Mouse (Mus musculus) adrenal gland, postnatal 36 days (tissue): Measurements from ENCODE around the gene Il13. TPM values are rescaled to one million over a fixed set of nuclear protein-coding genes. Genes with fewer than 3 reads are reported as not detected.

Source experiments
- DNase-seq, 2 experiments: peaks; one replicate each; pipeline ENCODE4 v3.0.0; 2021; ENCODE audit warnings: mixed read lengths in 1 of 2
- total RNA-seq, 2 experiments: library from RNA; stranded (reverse); gene quantifications; 2 replicates each; pipeline ENCODE4 v1.2.3; 2021

The Il13 gene
- total RNA-seq, 2 experiments from 2014 or later: not detected

GRCm38 (mm10) chr11:53632122-53632733 is 2.3 kb downstream of the Il13 start:
- no peak for DNase-seq

GRCm38 (mm10) chr11:53627859-53628258 is 6.6 kb downstream of the Il13 start:
- DNase-seq: peak; percentile 48 to 78

DNA sequence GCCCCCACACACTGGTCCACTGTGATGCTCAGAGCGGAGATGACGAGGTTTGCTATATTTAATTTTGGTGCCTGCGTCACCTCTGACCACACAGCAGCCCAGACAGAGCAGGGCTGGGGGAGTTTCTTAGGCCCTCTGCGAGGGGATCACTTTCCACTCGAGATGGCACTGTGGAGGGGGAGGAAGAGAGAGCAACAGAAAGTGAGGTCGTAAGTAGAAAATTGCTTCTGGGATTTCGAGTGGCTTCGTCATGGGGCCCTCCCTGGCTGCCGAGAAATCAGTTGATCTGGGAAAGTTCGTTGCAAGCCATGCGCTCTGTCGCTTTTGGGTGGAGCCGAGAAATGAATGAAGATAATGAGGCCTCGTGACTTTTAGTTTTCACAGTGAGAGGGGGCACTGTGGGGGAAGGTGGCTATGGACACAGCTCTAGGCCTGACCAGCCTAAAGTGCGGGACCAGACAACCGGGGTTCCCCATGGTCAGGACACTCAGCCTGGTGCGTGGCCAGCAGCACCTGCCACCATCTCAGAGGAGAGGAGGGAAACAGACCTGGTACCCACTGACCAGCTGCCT is 7.6 kb downstream of the Il13 start:
- DNase-seq: no peak

GRCm38 (mm10) chr11:53624124-53624523 is 10.4 kb downstream of the Il13 start:
- DNase-seq: no peak

- no peak for DNase-seq
Measured at GRCm38 (mm10) chr11:53623573-53623972, 10.9 kb downstream of the Il13 start.

GRCm38 (mm10) chr11:53622440-53622806 is 12.1 kb downstream of the Il13 start:
- DNase-seq: no peak

DNA sequence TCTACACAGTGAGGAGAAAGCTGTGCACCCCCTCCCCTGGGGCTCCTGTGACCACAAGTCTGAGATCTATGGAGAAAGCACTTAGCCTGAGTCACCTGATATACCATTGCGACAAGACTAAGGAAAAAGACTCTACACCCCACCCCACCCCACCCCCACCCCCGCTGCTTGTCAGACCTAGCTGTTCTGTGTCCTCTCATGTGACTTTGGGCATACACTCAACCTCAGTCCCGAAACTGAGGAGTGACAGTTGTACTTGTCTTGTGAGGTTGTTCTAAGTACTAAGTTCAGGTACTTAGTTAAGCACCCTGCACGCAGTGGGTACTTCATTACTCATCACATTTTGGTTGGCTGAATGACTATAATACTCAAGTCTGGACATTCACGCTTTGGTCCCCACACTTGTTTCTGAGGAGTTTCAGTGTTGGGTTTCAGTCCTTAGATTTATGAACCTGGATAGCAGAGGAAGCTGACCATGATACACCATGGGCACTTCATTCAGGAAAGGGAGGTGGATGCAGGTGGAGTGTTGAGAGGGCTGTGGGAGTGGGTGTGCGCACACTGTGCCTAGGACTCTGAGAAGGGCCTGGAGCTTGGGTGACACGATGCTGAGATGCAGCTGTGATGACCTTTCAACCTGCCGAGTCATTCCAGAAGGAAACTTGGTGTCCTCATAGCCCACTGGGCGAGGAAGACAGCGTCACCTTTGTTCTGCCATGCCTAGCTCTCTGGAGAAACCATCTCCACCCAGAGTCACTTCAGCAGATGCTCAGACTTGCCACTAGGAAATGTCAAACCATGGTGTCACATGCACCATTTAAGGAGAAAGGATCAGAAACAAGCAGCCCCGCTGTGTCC is 12.7 kb downstream of the Il13 start:
- no peak for DNase-seq

DNA sequence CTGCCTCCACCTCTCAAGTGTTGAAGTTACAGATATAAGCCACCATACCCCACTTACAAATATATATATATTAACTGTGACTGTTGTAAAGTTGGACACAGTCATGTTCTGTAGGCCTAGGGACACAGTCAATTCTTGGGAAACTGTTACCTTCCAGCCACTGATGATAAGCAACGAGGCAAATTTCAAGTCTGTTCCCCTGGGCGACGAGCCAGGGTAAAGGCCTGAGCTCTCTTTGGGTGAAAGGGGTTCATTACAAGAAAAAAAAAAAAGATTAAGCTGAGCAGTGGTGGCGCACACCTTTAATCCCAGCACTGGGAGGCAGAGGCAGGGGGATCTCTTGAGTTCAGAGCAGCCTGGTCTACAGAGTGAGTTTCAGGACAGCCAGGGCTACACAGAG is 14.4 kb downstream of the Il13 start:
- no peak for DNase-seq

DNA sequence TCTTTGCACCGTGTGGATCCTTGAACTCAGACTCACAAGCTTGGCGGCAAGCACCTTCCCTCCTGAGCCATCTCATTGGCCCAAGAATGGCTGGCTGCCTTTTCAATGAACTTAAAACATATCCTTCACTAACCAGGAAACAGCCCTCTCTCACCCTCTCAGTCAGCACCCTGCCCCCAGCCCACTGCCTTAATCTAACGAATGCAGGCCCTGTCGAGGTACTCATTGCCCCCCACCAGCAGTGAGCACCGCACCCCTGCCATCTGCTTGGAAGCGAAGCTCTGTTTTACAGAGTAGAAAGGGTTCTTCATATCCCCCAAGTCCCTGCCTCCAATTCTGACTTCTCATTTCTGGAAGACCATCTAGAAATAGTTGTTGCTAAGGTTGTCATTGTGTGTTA is 15.1 kb downstream of the Il13 start:
- DNase-seq: no peak

DNA sequence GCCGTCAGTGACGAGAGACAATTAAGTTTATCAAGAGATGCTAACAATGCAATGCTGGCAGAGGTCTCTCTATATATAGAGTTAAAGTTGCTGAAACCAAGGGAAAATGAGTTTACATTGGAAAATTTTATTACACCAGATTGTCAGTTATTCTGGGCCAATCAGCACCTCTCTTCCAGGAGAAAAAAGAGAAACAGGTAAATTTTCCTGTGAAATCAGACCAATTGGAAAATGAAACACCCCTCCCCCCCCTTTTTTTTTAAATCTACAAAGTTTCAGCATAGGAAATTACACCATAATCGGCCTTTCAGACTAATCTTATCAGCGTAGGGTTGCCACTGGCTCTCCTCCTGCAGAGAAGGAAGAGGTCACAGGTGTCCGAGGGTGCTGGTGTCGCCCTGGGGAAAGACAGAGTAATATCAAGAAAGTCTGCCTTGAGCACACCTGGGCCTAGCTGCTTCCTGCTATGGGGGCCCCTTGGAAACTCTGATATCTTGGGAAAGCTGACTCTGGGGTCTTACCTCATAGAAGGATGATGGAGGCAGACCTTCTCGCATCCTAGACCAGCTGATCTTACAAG is 15.8 kb downstream of the Il13 start, which contains the start of gene Il4:
Gene Il4, minus strand, starts transcription at position 51 of the 580 bp plus-strand sequence.
- no peak for DNase-seq

- no peak for DNase-seq
Measured at GRCm38 (mm10) chr11:53617562-53618109, 16.9 kb downstream of the Il13 start.

DNA sequence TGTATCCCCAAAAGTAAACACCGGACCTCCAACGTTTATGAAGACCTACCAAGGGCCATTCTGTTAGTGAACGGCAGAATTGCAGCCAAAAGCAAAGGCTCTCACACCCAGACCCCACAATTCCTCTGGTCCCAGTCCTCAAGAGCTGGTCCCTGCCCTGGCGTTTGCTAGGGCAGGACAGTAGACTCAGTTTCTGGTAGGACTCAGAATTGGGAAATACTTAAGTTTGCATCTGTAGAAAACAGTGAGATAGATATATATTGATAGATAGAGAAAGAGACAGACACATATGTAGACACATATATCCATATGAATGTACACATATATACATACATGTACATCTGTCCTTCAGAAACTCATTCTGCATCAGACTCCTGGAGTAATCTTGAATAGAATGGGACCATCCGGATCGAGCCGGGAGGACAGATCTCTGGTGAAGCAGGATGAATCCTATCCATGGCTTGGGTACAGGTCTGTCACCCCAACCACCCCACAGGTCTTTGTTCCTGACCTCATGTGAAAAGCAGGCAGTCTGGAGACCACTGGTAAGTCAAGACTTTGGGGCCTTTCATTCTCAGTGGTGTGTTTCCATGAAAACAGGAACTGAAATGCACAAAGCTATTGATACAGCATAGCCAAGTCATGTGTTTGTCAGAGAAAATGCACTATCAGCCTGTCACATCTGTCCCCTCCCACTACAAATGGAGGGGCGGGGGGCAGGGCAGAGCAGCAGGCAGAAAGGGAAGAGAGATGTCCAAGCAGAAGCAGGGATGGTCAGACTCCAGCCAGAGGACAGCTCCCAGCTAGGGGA is 17.5 kb downstream of the Il13 start:
- no peak for DNase-seq

DNA sequence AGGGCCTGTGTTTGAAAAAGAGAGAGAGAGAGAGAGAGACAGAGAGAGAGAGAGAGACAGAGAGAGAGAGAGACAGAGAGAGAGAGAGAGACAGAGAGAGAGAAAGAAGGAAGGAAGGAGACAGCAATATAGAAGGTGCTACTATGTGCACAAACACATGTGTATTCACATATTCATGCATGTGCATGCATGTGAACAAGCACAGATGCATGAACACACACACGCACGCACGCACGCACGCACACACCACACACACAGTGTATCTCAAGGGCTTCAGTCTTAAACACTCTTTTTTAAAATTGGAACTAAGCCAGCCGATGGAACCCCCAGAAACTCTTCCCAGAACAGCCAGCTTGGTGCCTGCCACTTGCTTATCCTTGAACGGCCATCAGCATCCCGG is 18.9 kb downstream of the Il13 start:
- no peak for DNase-seq

DNA sequence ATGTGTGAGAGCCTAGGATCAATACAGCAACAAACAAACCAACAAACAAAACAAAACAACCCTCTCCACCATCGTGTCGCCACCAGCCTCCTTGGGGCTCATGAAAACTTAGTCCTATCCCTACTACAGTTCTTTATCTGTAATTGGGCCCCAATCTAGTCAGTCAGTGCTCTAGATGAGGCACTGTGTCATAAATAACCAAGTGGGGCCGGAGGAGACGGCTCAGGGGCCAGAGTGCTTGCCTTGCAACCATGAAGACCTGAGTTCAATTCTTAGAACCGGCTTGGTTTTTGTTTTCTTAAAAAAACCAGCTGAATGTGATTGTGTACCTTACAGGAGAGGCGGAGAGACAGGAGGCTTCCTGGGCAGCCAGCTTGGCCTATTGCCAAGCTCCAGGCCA is 19.3 kb downstream of the Il13 start:
- no peak for DNase-seq

DNA sequence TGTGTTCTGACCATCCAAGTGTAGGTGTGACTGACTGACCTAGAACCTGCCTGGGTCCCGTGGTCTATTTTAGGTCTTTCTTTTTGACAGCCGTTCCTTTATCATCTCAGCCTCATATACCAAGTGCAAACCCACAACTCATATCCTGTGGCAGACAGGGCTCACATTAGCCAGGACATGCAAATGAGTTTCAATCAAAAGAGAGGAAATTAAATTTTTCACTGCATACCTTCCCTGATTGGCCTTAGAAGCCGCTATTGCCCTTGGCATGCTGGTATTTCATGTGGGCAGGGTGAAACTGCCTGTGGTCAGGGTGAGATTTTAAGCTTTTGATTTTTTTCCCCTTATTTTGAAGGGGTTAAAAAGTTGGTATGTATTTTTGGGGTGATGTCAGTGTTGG is 24.8 kb downstream of the Il13 start:
- no peak for DNase-seq

- no peak for DNase-seq
Measured at GRCm38 (mm10) chr11:53609231-53609630, 25.3 kb downstream of the Il13 start.

DNA sequence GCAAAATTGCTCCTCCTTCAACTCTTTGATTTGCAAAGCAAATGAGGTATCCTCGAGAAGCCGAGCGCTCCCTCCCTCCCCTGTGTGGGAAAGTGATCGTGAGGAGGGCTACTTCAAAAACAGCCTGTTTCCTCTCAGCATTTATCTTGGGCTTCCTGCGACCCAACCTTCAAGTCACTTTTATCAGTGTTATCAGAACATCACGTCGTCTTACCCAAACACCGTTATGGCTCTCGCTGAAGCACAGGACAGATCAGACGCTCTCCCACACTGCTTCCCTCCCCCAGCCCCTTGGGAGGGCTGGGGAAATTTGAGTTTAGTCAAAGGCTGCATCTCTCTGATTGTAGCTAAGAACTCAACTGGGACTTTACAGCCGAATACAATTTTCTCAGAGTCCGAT is 28.9 kb downstream of the Il13 start:
- no peak for DNase-seq

GRCm38 (mm10) chr11:53604983-53605382 is 29.5 kb downstream of the Il13 start:
- no peak for DNase-seq

GRCm38 (mm10) chr11:53591116-53591515 is 43.4 kb downstream of the Il13 start:
- DNase-seq: no peak

DNA sequence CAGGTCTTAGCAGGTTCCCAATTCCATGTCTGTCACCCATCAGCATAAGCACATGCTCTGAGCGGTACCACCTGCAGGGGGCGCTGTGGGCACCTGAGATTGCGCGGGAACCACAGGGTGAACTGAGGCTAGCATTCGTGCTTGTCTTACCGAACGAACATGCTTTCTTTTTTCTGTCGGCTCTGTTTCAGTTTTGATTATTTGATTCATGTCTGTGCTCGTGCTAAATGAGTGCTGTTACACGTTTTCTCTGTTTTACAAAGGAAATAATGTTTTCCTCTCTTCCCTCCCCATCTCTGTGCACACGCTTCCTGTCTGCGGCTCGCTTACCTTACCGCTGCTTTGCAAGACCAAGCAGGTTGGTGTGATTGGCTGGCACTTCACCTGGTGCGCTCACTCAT is 44.1 kb downstream of the Il13 start:
- peak; percentile 33 to 53 for DNase-seq

GRCm38 (mm10) chr11:53588279-53588678 is 46.2 kb downstream of the Il13 start:
- DNase-seq: no peak

DNA sequence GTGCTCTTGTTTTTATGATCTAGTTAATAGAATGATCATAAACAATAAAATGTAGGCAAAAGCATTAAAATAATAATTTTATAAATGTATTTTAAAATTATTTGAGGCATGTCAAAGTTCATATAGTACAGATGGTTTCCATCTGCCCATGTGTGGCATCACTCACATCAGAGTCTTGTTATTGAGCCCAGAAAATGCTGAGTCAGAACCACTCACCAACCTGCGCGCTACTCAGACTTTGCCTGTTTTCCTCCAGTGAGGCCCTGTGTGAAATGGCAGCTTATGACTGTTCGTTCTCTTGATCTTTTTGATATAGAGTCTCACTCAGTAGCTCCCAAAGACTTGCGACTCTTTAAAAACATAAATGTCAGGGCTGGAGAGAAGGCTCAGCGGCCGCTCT is 49.0 kb downstream of the Il13 start:
- no peak for DNase-seq
